In genomic region chr4:107442891-107443483, GRCm38 (mm10) we compare ENCODE assay signal across 14 mouse cellular contexts. TPM values are rescaled to one million over a fixed set of nuclear protein-coding genes. Genes with fewer than 3 reads are reported as not detected.
DNase-seq lines count a peak whose midpoint lies in the region; ATAC-seq and TF ChIP-seq lines count a peak whose summit lies in the region.
"Had no signal": no experiment of that assay in that cellular context is flagged by ENCODE, and none has a peak within 500 bp of the region (broad histone marks: within the 10 kb centered on the region; RNA-seq: fewer than 3 reads in every experiment).

No protein-coding gene starts in this region.

- 37% methylated on average over 16 of the region's 16 CpGs for WGBS in midbrain, embryonic 10.5 days
- WGBS in midbrain, embryonic 14.5 days, result 25% methylated on average over 16 of the region's 16 CpGs
- 21% methylated on average over 16 of the region's 16 CpGs for WGBS in embryonic facial prominence, embryonic 15.5 days
- 24% methylated on average over 16 of the region's 16 CpGs for whole genome bisulfite sequencing in kidney, postnatal 0 days
- 37% methylated on average over 16 of the region's 16 CpGs for WGBS in stomach, embryonic 15.5 days

- H3K27ac ChIP-seq in midbrain, embryonic 10.5 days (replicated peaks), result no peak overlapping the region
- no peak overlapping the region for H3K27ac ChIP-seq in midbrain, embryonic 14.5 days (replicated peaks; ENCODE audit: low read depth, low read length)
- peak overlapping the region; percentile 65 for H3K27ac ChIP-seq in embryonic facial prominence, embryonic 15.5 days (replicated peaks)
- peak overlapping the region; percentile 43; the same call in 1 of the 2 replicates for H3K27ac ChIP-seq in kidney, postnatal 0 days
- no peak overlapping the region for H3K27ac ChIP-seq in stomach, embryonic 15.5 days
- H3K27ac ChIP-seq: hindbrain, embryonic 15.5 days had no signal

- no peaks in the 10 kb centered on the region for H3K9me3 ChIP-seq in midbrain, embryonic 10.5 days (replicated peaks)
- no peaks in the 10 kb centered on the region for H3K9me3 ChIP-seq in midbrain, embryonic 14.5 days (ENCODE audit: control insufficient read depth, low read length)
- no peaks in the 10 kb centered on the region for H3K9me3 ChIP-seq in embryonic facial prominence, embryonic 15.5 days (replicated peaks)
- no peaks in the 10 kb centered on the region for H3K9me3 ChIP-seq in kidney, postnatal 0 days (replicated peaks; ENCODE audit: low read length)
- H3K9me3 ChIP-seq in stomach, embryonic 15.5 days, result no peaks in the 10 kb centered on the region
- H3K9me3 ChIP-seq: hindbrain, embryonic 15.5 days had no signal

- DNase-seq in midbrain, embryonic 10.5 days (ENCODE audit: low spot score), result peak; percentile 40
- no peak for DNase-seq in midbrain, embryonic 14.5 days
- DNase-seq in kidney, postnatal 0 days (ENCODE audit: low spot score), result no peak
- DNase-seq in spleen, postnatal 36 days (ENCODE audit: low spot score in 2 of 2), result no peak
- DNase-seq in cerebellum, postnatal 36 days, result no peak
- DNase-seq: cerebellum, adult 8-10 months; heart, adult 11 months; liver; lung, embryonic 14.5 days; right cerebral cortex, postnatal 14 days; thymus, postnatal 4 days had no signal

- peak overlapping the region; percentile 25; the same call in 1 of the 2 replicates for H3K4me3 ChIP-seq in midbrain, embryonic 10.5 days
- no peak overlapping the region for H3K4me3 ChIP-seq in midbrain, embryonic 14.5 days (replicated peaks; ENCODE audit: low read depth, low read length)
- peak overlapping the region; percentile 19 for H3K4me3 ChIP-seq in embryonic facial prominence, embryonic 15.5 days (replicated peaks)
- H3K4me3 ChIP-seq in kidney, postnatal 0 days (replicated peaks; ENCODE audit: low read depth, low read length), result peak overlapping the region; percentile 21; the same call in 1 of the 2 replicates
- H3K4me3 ChIP-seq in stomach, embryonic 15.5 days (replicated peaks), result no peak overlapping the region
- H3K4me3 ChIP-seq: hindbrain, embryonic 15.5 days had no signal

- H3K27me3 ChIP-seq in midbrain, embryonic 10.5 days (ENCODE audit: low read depth, poor library complexity, severe bottlenecking), result peaks cover 82% of the 10 kb centered on the region
- H3K27me3 ChIP-seq in midbrain, embryonic 14.5 days (ENCODE audit: control insufficient read depth, insufficient read depth, low read length), result peaks cover 17% of the 10 kb centered on the region; the same call in 1 of the 2 replicates
- peaks cover 29% of the 10 kb centered on the region for H3K27me3 ChIP-seq in embryonic facial prominence, embryonic 15.5 days
- H3K27me3 ChIP-seq in kidney, postnatal 0 days (ENCODE audit: insufficient read depth, low read length), result peaks cover 7% of the 10 kb centered on the region; the same call in 1 of the 2 replicates
- peaks cover 46% of the 10 kb centered on the region for H3K27me3 ChIP-seq in stomach, embryonic 15.5 days (replicated peaks)

- peaks cover 41% of the 10 kb centered on the region for H3K4me1 ChIP-seq in midbrain, embryonic 10.5 days
- 0 out of 2 replicates have a peak, but pooled peaks cover 5% of the 10 kb centered on the region for H3K4me1 ChIP-seq in midbrain, embryonic 14.5 days (ENCODE audit: control insufficient read depth, insufficient read depth, low read length)
- peaks cover 36% of the 10 kb centered on the region for H3K4me1 ChIP-seq in embryonic facial prominence, embryonic 15.5 days
- peaks cover 10% of the 10 kb centered on the region for H3K4me1 ChIP-seq in kidney, postnatal 0 days (replicated peaks; ENCODE audit: insufficient read depth, low read length)
- H3K4me1 ChIP-seq in stomach, embryonic 15.5 days, result peaks cover 4% of the 10 kb centered on the region; the same call in 1 of the 2 replicates

- H3K9ac ChIP-seq in midbrain, embryonic 14.5 days (replicated peaks; ENCODE audit: low read length), result no peak overlapping the region
- H3K9ac ChIP-seq in embryonic facial prominence, embryonic 15.5 days, result no peak overlapping the region
- no peak overlapping the region for H3K9ac ChIP-seq in kidney, postnatal 0 days (ENCODE audit: low read depth, low read length)
- no peak overlapping the region for H3K9ac ChIP-seq in stomach, embryonic 15.5 days
- H3K9ac ChIP-seq: hindbrain, embryonic 15.5 days; lung, embryonic 14.5 days had no signal

- TF ChIP-seq CTCF in kidney, postnatal 0 days (IDR thresholded peaks at IDR 0.05; ENCODE audit: low read depth), result no peak

- no peak for ATAC-seq in midbrain, embryonic 14.5 days (ENCODE audit: low FRiP score, low TSS enrichment)
- ATAC-seq in embryonic facial prominence, embryonic 15.5 days (ENCODE audit: insufficient number of reproducible peaks, low FRiP score, low TSS enrichment, low read depth), result no peak; the same call in 1 of the 2 replicates
- no peak for ATAC-seq in kidney, postnatal 0 days (replicated peaks; ENCODE audit: low FRiP score, low read depth)
- no peak for ATAC-seq in stomach, embryonic 15.5 days (ENCODE audit: insufficient read depth, low FRiP score, low read depth)

- H3K36me3 ChIP-seq in midbrain, embryonic 10.5 days, result no peaks in the 10 kb centered on the region
- no peaks in the 10 kb centered on the region for H3K36me3 ChIP-seq in midbrain, embryonic 14.5 days (ENCODE audit: control insufficient read depth, insufficient read depth, low read length)
- no peaks in the 10 kb centered on the region for H3K36me3 ChIP-seq in embryonic facial prominence, embryonic 15.5 days
- no peaks in the 10 kb centered on the region for H3K36me3 ChIP-seq in kidney, postnatal 0 days (ENCODE audit: insufficient read depth, low read length)
- no peaks in the 10 kb centered on the region for H3K36me3 ChIP-seq in stomach, embryonic 15.5 days
- H3K36me3 ChIP-seq: hindbrain, embryonic 15.5 days had no signal

- no peak overlapping the region for H3K4me2 ChIP-seq in midbrain, embryonic 14.5 days (ENCODE audit: low read length)
- H3K4me2 ChIP-seq in embryonic facial prominence, embryonic 15.5 days (replicated peaks), result peak overlapping the region; percentile 40
- peak overlapping the region; percentile 41 for H3K4me2 ChIP-seq in kidney, postnatal 0 days (ENCODE audit: low read length)
- 0 out of 2 replicates have a peak overlapping the region, but pooled peaks have one; percentile 8 for H3K4me2 ChIP-seq in stomach, embryonic 15.5 days
- H3K4me2 ChIP-seq: hindbrain, embryonic 15.5 days; lung, embryonic 14.5 days had no signal

RNA-seq across cellular contexts. Expression of gene Glis1, which starts 8.6 kb away (rescaled TPM):
- 2.1 and 2.2 TPM in 2 replicates for polyA plus RNA-seq in midbrain, embryonic 10.5 days (2016; fragmentation: Nextera tagmentation; extraction: Ambion mirVana)
- 1.6 TPM in 2 replicates for polyA plus RNA-seq in midbrain, embryonic 14.5 days (2014; fragmentation: Nextera tagmentation; extraction: Ambion mirVana)
- polyA plus RNA-seq in embryonic facial prominence, embryonic 15.5 days (2015; fragmentation: Nextera tagmentation; extraction: Ambion mirVana), result 35.3 and 37.4 TPM in 2 replicates
- 5.5 and 7.4 TPM in 2 replicates for polyA plus RNA-seq in kidney, postnatal 0 days (2015; fragmentation: Nextera tagmentation; extraction: Ambion mirVana)
- polyA plus RNA-seq in stomach, embryonic 15.5 days (2015; fragmentation: Nextera tagmentation; extraction: Ambion mirVana), result 0.49 and 1.1 TPM in 2 replicates

Comparison
In these comparisons a context has a peak if more than half of its experiments do, and no peak if none do; other contexts are left out.
1. H3K4me3 ChIP-seq: peak in midbrain, embryonic 10.5 days (single experiment), embryonic facial prominence, embryonic 15.5 days (single experiment) and kidney, postnatal 0 days (single experiment); none in midbrain, embryonic 14.5 days (single experiment) and stomach, embryonic 15.5 days (single experiment).
2. H3K27ac ChIP-seq: peak in embryonic facial prominence, embryonic 15.5 days (single experiment) and kidney, postnatal 0 days (single experiment); none in midbrain, embryonic 10.5 days (single experiment), midbrain, embryonic 14.5 days (single experiment) and stomach, embryonic 15.5 days (single experiment).